Mouse (Mus musculus) stomach, postnatal 0 days (tissue): ENCODE measurements at regions not wholly inside any gene's neighbourhood (a gene's known extent, or its start where the extent isn't known, plus 50 kb on each side); places are given as distances from the start of the nearest gene placed in this dataset.

Experiments
- CTCF ChIP-seq: IDR thresholded peaks from 2 replicates; pipeline ENCODE4 v1.5.1; 2016; ENCODE audit warnings: antibody characterized with exemption, low read depth, mild to moderate bottlenecking, moderate library complexity
- EP300 ChIP-seq: optimal IDR thresholded peaks from 2 replicates; pipeline ENCODE3; 2016; ENCODE audit warnings: antibody characterized with exemption

- no peak for TF ChIP-seq EP300
- TF ChIP-seq CTCF, result no peak
Measured at GRCm38 (mm10) chr7:71865371-71866166, 440.8 kb downstream of the Mctp2 start.
